Mouse (Mus musculus) hindbrain, postnatal 0 days (tissue): ENCODE measurements around the gene Gpr153. TPM values are rescaled to one million over a fixed set of nuclear protein-coding genes. Genes with fewer than 3 reads are reported as not detected.

Experiments
- ATAC-seq: fragments of 200-750 bp; cut with Nextera tagmentation; 2 replicates; pipeline ENCODE4 v1.8.0; 2017; ENCODE audit warnings: mild to moderate bottlenecking, moderate TSS enrichment, moderate library complexity
- DNase-seq: peaks from one replicate; pipeline ENCODE4 v3.0.0-alpha.2; 2015; ENCODE audit warnings: low spot score
- H3K27ac ChIP-seq: fragments of 300-500 bp; sonication (generic); 2 replicates; pipeline ENCODE4 v1.5.1; 2014; ENCODE audit warnings: mild to moderate bottlenecking
- H3K27me3 ChIP-seq: fragments of 300-500 bp; sonication (generic); 2 replicates; pipeline ENCODE4 v1.6.1; 2014; ENCODE audit warnings: low read length, mixed read lengths; ENCODE audit not compliant: insufficient read depth
- H3K36me3 ChIP-seq: fragments of 300-500 bp; sonication (generic); 2 replicates; pipeline ENCODE4 v1.6.1; 2014; ENCODE audit warnings: low read length, mixed read lengths; ENCODE audit not compliant: insufficient read depth
- H3K4me1 ChIP-seq: fragments of 300-500 bp; sonication (generic); 2 replicates; pipeline ENCODE4 v1.6.1; 2014; ENCODE audit warnings: antibody characterized with exemption, low read length, mixed read lengths; ENCODE audit not compliant: insufficient read depth
- H3K4me2 ChIP-seq: fragments of 300-500 bp; sonication (generic); 2 replicates; pipeline ENCODE4 v1.6.1; 2014; ENCODE audit warnings: low read depth, mild to moderate bottlenecking, low read length, moderate library complexity, mixed read lengths
- H3K4me3 ChIP-seq: fragments of 300-500 bp; sonication (generic); 2 replicates; pipeline ENCODE4 v1.5.1; 2014; ENCODE audit warnings: low read length
- H3K9ac ChIP-seq: fragments of 300-500 bp; sonication (generic); replicated peaks from 2 replicates; pipeline ENCODE4 v1.6.1; 2014; ENCODE audit warnings: mild to moderate bottlenecking, low read length, moderate library complexity, mixed read lengths
- H3K9me3 ChIP-seq: fragments of 300-500 bp; sonication (generic); 2 replicates; pipeline ENCODE4 v1.6.1; 2016; ENCODE audit warnings: low read length, mixed read lengths
- CTCF ChIP-seq: IDR thresholded peaks from 2 replicates; pipeline ENCODE4 v1.5.1; 2016; ENCODE audit warnings: antibody characterized with exemption, control low read depth, low read depth
- WGBS: fragments of 180-500 bp; shearing (Covaris S2); extraction: QIAGEN DNeasy Blood & Tissue Kit; methylation state at CpG from one replicate; pipeline ENCODE4 v1.1.7; 2014; 5-methylcytosine and 5-hydroxymethylcytosine counted together
- polyA plus RNA-seq: library from polyadenylated mRNA; unstranded; fragments of >200 nt; fragmentation: Nextera tagmentation; extraction: Ambion mirVana; gene quantifications from 2 replicates; pipeline ENCODE4 v1.2.1, GENCODE M21; 2015
- total RNA-seq: library from RNA; depleted of rRNA; stranded (reverse); fragments of >200 nt; gene quantifications from 2 replicates; pipeline ENCODE4 v1.2.3, GENCODE M21; 2014

The Gpr153 gene
- total and polyA plus RNA-seq, 2 experiments from 2014 or later = 19.0 to 167 TPM

DNA sequence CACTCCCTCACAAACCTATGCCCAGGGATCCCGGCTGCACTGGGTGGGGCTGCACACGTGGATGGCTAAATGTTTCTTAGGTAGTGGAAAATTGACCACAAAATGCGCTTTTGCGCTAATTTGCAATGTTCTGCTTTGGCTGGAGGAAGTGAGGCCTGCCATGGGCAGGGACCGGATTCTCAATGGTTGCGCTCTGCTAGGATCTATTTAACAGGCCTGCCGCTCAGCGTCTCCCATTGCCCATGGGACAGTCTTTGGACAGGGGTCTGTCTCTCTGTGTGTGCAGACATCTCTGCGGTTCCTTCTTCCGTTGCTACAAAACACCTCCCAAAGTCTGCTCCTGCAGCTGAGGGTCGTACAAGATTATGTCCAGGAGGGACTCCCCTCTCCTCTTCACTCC, 17.0 kb downstream of the Gpr153 start:
- peaks cover 18% of the 10 kb centered on the region for H3K4me1 ChIP-seq
- H3K27me3 ChIP-seq = peaks cover 56% of the 10 kb centered on the region
- H3K4me3 ChIP-seq = no peak overlapping the region
- H3K27ac ChIP-seq = no peak overlapping the region
- no peak for ATAC-seq
- 21% methylated on average over 11 of the region's 11 CpGs for WGBS
- no peaks in the 10 kb centered on the region for H3K9me3 ChIP-seq
- H3K9ac ChIP-seq = no peak overlapping the region
- DNase-seq = no peak
- no peak for TF ChIP-seq CTCF
- H3K4me2 ChIP-seq = no peak overlapping the region
- no peaks in the 10 kb centered on the region for H3K36me3 ChIP-seq

DNA sequence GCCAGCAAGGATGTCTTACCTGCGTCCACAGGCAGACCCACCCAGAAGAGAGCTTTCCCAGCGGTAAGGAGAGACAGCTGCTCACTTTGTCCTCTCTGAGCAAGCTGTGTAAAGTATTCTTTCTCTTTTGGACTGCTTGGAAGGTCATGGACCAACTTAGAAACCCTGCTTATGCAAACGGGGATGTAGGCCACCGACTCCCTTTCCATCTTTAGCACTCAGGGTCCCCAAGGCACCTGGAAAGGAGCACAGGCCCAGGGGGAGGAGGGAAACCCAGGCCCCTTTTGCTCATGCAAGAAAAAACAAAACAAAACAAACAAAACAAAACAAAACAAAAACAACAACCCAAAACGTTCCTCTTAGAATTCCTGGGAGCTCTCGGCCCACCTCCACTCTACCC, 17.5 kb downstream of the Gpr153 start, which contains the start of gene Hes3:
Hes3 (minus strand) TSS at position 101 of the 400 bp plus-strand sequence.
- DNase-seq (no peak), ATAC-seq (no peak)
- Histone ChIP-seq H3K27ac (no peak within 1 kb of the TSS), H3K4me2 (peak within 1 kb of the TSS; percentile 51), H3K9me3 (no peaks in the 10 kb centered on the region), H3K27me3 (peaks cover 51% of the 10 kb centered on the region), H3K36me3 (no peaks in the 10 kb centered on the region), H3K4me1 (peaks cover 12% of the 10 kb centered on the region), H3K4me3 (peak within 1 kb of the TSS; percentile 28), H3K9ac (no peak within 1 kb of the TSS)
- no peak for TF ChIP-seq CTCF
- 8% methylated on average over 6 of the region's 6 CpGs for WGBS

DNA sequence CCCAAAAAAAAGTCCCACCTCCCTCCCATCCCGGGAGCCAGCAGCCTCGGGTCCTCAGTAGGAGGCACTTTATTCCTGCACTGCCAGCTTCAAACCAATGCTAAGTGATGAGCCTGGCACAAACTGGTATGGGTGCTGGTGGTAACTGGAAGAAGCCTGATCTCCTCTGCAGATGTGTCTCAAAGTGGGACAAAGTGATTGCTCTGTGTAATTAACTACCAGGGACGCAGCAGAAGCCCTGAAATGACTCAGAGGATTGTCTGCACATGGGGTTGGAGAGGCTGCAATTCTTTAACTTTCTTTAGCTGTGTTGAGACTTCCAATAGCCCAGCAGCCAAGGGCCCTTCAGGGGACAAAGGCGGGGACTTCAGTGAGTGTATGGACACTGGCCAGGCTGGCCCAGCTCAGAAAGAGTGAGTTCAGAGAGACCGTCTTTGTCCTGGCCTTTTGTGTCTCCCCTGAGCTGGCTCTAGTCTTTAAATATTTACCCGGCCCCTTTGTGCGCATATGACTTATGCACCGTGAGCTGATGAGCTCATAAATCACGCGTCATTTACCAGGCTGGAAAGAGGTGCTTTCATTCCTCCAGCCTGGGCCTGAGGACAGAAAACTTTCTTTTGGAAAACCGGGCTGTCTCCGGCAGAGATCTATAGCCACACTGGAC, 18.2 kb downstream of the Gpr153 start:
- no peaks in the 10 kb centered on the region for H3K9me3 ChIP-seq
- H3K27ac ChIP-seq = no peak overlapping the region
- H3K36me3 ChIP-seq = no peaks in the 10 kb centered on the region
- no peak overlapping the region for H3K4me3 ChIP-seq
- TF ChIP-seq CTCF = no peak
- peaks cover 11% of the 10 kb centered on the region; the same call in 1 of the 2 replicates for H3K4me1 ChIP-seq
- ATAC-seq (no peak), DNase-seq (peak; percentile 59)
- WGBS = 9% methylated on average over 12 of the region's 12 CpGs
- H3K4me2 ChIP-seq = no peak overlapping the region
- H3K27me3 ChIP-seq = peaks cover 46% of the 10 kb centered on the region
- no peak overlapping the region for H3K9ac ChIP-seq

DNA sequence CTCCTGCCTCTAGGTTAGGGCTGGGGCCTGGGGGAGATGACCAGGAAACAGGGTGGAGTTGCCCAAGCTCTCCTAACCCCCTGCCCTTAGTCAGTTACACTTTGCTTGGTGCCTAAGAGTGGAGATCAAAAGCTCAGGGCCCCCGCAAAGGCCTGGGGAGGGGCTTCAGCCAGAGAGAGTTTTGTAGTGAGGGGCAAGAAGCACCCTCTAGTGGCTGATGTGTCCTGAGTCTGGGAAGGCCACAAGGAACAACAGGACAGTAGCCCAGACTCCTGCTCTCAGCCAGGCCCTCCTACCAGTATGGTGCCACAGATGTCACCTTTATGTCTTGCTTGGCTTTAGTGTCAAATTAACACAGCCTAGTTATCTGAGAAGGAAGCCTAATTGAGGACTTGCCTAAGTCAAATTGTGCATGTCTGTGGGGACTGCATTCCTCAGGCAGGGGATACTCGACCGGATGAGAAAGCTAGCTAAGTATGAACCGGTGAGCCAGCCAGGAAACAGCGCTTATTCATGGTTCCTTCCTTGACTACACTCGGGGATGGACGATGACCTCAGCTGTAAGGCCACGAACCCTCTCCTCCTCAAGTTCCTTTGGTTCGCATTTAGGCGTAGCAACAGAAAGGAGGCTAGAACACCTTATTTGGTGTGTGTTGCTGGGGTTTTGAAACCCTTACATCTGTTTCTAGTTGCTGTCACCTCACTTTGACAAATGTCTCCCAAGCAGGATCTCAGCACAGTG, 20.3 kb downstream of the Gpr153 start:
- Histone ChIP-seq H3K27ac (no peak overlapping the region), H3K4me1 (peaks cover 14% of the 10 kb centered on the region; the same call in 1 of the 2 replicates), H3K4me3 (no peak overlapping the region), H3K27me3 (peaks cover 38% of the 10 kb centered on the region), H3K36me3 (no peaks in the 10 kb centered on the region), H3K4me2 (no peak overlapping the region), H3K9me3 (no peaks in the 10 kb centered on the region), H3K9ac (no peak overlapping the region)
- 46% methylated on average over 10 of the region's 10 CpGs for WGBS
- ATAC-seq = no peak
- peak; percentile 62 for TF ChIP-seq CTCF
- no peak for DNase-seq

DNA sequence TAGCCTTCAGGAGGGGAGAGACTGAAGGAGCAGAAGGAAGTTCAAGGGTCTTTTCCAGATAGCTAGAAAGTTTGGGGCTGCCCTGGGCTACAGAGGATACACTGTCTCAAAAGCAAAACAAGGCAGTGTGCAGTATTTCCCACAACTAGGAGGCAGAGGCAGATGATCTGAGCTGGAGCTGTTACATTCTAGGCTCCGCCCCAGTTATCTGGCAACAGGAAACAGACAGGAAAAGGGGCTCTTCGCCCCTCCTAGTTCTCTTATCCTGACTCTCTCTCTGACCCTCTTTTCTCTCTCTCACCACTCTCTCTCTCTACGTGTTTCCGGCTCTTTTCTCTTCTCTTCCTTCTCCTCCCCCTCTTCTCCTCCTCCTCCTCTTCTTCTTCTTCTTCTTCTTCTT, 21.9 kb downstream of the Gpr153 start:
- Histone ChIP-seq H3K27ac (no peak overlapping the region), H3K4me3 (no peak overlapping the region), H3K27me3 (peaks cover 24% of the 10 kb centered on the region), H3K9me3 (no peaks in the 10 kb centered on the region), H3K9ac (no peak overlapping the region), H3K4me1 (peaks cover 8% of the 10 kb centered on the region; the same call in 1 of the 2 replicates), H3K36me3 (peaks cover 15% of the 10 kb centered on the region; the same call in 1 of the 2 replicates), H3K4me2 (no peak overlapping the region)
- ATAC-seq = no peak
- TF ChIP-seq CTCF = no peak
- DNase-seq = no peak
- WGBS = 67% methylated on average over 4 of the region's 4 CpGs

DNA sequence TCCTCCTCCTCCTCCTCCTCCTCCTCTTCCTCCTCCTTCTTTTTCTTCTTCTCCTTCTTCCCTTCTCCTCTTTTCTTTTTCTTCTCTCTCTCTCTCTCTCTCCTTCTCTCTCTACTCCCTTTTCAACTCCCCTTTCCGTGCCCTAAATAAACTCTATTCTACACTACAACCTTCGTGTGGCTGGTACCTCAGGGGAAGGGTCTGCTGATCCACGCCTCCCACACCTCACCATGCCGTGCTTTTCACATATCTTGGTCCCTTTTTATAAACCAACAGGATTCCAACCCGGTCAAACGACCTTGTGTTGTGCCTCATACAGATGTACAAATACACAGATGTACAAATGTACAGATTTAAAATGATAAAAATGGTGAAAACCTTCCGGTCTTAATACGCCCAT, 22.3 kb downstream of the Gpr153 start:
- Histone ChIP-seq H3K4me2 (peak overlapping the region; percentile 60), H3K9me3 (no peaks in the 10 kb centered on the region), H3K27me3 (peaks cover 19% of the 10 kb centered on the region), H3K36me3 (peaks cover 15% of the 10 kb centered on the region; the same call in 1 of the 2 replicates), H3K4me1 (peaks cover 8% of the 10 kb centered on the region; the same call in 1 of the 2 replicates), H3K4me3 (peak overlapping the region; percentile 75), H3K27ac (no peak overlapping the region), H3K9ac (no peak overlapping the region)
- ATAC-seq (no peak), DNase-seq (no peak)
- TF ChIP-seq CTCF = no peak
- WGBS = 21% methylated on average over 8 of the region's 8 CpGs
